Mouse (Mus musculus): ENCODE data around the gene Anpep.

Anpep gene

GRCm38 (mm10) chr7:79860811-79861210 is at the start of gene Anpep:
Gene Anpep, minus strand, starts transcription at chr7:79861059.
- no peak for DNase-seq (ENCODE audit: low spot score)

- no peak for DNase-seq (ENCODE audit: low spot score)
These were observed 46.5 kb upstream of the Anpep start for GRCm38 (mm10) chr7:79907356-79907755.

GRCm38 (mm10) chr7:79906914-79907313 is 46.1 kb upstream of the Anpep start:
- no peak for DNase-seq (ENCODE audit: low spot score)

- DNase-seq (ENCODE audit: low spot score): no peak
These were observed 44.3 kb upstream of the Anpep start for GRCm38 (mm10) chr7:79905193-79905592.

- no peak for DNase-seq (ENCODE audit: low spot score)
These were observed 42.4 kb upstream of the Anpep start for GRCm38 (mm10) chr7:79903160-79903792.

- no peak for DNase-seq (ENCODE audit: low spot score)
These were observed 39.9 kb upstream of the Anpep start for GRCm38 (mm10) chr7:79900753-79901152.

GRCm38 (mm10) chr7:79895225-79895624 is 34.4 kb upstream of the Anpep start:
- DNase-seq (ENCODE audit: low spot score): no peak

- no peak for DNase-seq (ENCODE audit: low spot score)
These were observed 33.9 kb upstream of the Anpep start for GRCm38 (mm10) chr7:79894790-79895189.

GRCm38 (mm10) chr7:79892576-79893428 is 31.9 kb upstream of the Anpep start:
- DNase-seq (ENCODE audit: low spot score): no peak

- peak; percentile 11 for DNase-seq (ENCODE audit: low spot score)
These were observed 29.8 kb upstream of the Anpep start for GRCm38 (mm10) chr7:79890436-79891221.

- no peak for DNase-seq (ENCODE audit: low spot score)
These were observed 27.7 kb upstream of the Anpep start for GRCm38 (mm10) chr7:79888603-79889002.

- no peak for DNase-seq (ENCODE audit: low spot score)
These were observed 22.9 kb upstream of the Anpep start for GRCm38 (mm10) chr7:79883613-79884334.

GRCm38 (mm10) chr7:79881901-79882300 is 21.0 kb upstream of the Anpep start:
- DNase-seq (ENCODE audit: low spot score): no peak

GRCm38 (mm10) chr7:79880998-79881397 is 20.1 kb upstream of the Anpep start:
- no peak for DNase-seq (ENCODE audit: low spot score)

- no peak for DNase-seq (ENCODE audit: low spot score)
These were observed 19.2 kb upstream of the Anpep start for GRCm38 (mm10) chr7:79880033-79880432.

GRCm38 (mm10) chr7:79878455-79879025 is 17.7 kb upstream of the Anpep start:
- no peak for DNase-seq (ENCODE audit: low spot score)

- no peak for DNase-seq (ENCODE audit: low spot score)
These were observed 12.5 kb upstream of the Anpep start for GRCm38 (mm10) chr7:79873407-79873806.

GRCm38 (mm10) chr7:79871797-79872345 is 11.0 kb upstream of the Anpep start:
- no peak for DNase-seq (ENCODE audit: low spot score)

- DNase-seq (ENCODE audit: low spot score): no peak
These were observed 8.3 kb upstream of the Anpep start for GRCm38 (mm10) chr7:79869072-79869719.

- DNase-seq (ENCODE audit: low spot score): peak; percentile 32
These were observed 7.6 kb upstream of the Anpep start for GRCm38 (mm10) chr7:79868475-79868874.

GRCm38 (mm10) chr7:79867861-79868260 is 7.0 kb upstream of the Anpep start:
- DNase-seq (ENCODE audit: low spot score): no peak

Measured in lung, postnatal 25 days (tissue).